Mouse (Mus musculus): ENCODE measurements around the gene Wnt16. TPM values are rescaled to one million over a fixed set of nuclear protein-coding genes. Genes with fewer than 3 reads are reported as not detected.

The Wnt16 gene
- polyA plus RNA-seq, 1 experiment from 2014 or later: 0.25 TPM

Other genes with a start within 250 kb of the Wnt16 start
- gene Fam3c, start 68.0 kb downstream of the Wnt16 start, polyA plus RNA-seq (2015; fragmentation: Nextera tagmentation; extraction: Ambion mirVana): 83.3 and 89.4 TPM in 2 replicates

All from hindbrain, embryonic 15.5 days (tissue).